Mouse (Mus musculus): ENCODE results near the gene Tnfsf12. TPM values are rescaled to one million over a fixed set of nuclear protein-coding genes. Genes with fewer than 3 reads are reported as not detected.
"Not testable (repeated sequence)": the region's sequence is repeated elsewhere in the genome, so short reads cannot be mapped to it uniquely, and the experiment has no call there.

Gene Tnfsf12
- polyA plus RNA-seq, 1 experiment from 2014 or later, result 140 TPM

DNA sequence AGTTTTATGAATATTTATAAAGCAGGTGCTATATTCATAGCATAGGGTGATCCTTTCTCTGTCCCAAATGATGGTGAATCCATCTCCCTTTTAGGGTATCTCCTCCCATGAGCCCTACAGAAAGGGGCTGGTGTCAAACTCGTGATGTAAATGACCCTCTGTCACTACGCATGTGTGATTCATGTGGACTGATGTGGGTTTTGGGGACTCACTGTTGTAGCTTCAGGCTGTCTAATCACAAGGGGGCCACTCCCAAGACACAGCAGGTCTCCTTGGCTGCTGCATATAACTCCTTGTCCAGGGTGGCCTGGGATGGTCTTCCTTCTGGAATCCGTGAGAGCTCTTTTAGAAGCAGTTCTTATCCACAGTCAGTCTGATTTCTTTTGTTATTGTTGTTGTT is 14.8 kb upstream of the Tnfsf12 start:
- no peak overlapping the region for H3K27ac ChIP-seq
- H3K4me3 ChIP-seq (ENCODE audit: inconsistent target), result no peak overlapping the region
- no peaks in the 10 kb centered on the region for H3K79me2 ChIP-seq (ENCODE audit: inconsistent target)
- H3K36me3 ChIP-seq (ENCODE audit: inconsistent target), result no peaks in the 10 kb centered on the region
- 100% methylated on average over 3 of the region's 3 CpGs for WGBS (ENCODE audit: missing documents)

DNA sequence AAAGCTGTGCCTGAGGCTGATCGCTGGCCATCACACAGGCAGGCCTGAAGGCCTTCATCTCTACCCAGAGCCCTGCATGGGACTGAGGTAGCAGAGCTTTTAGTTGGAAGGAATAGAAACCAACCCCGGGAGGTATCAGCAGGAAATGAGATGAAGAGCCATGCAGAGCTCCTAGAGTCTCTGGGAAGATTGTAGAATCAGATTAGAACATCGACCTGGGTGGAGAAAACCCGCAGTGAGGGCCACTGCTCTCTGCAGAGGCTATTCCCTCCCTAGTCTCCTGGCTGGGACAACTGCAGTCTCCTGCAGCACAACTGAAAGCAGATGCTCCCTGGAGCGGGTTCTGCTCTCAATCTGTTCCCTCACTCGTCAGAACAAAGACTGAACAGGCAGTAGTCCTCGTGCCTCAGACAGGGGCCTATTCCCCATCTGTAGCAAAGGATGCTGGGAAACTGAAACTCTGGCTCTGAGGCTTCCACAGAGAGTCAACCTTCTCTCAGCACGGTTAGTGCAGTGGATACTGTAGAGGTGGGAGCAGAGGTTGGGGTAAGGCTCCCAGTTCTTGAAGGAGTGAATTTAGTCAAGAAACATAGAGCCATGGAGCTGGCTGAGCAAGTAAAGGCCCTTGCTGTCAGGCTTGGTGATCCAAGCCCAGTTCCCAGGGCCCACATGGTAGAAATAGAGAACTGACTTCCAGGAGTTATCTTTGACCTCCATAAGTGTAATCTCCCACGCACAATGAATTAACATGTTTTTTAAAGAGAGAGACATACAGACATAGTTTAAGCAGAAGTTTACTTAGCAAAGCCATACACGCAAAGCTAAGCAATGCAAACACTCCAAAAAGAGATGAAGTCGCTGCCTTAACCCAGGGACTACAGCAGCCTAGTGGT is 14.2 kb upstream of the Tnfsf12 start:
- Histone ChIP-seq H3K27ac (no peak overlapping the region), H3K36me3 (ENCODE audit: inconsistent target) (no peaks in the 10 kb centered on the region), H3K4me3 (ENCODE audit: inconsistent target) (no peak overlapping the region), H3K79me2 (ENCODE audit: inconsistent target) (no peaks in the 10 kb centered on the region)
- WGBS (ENCODE audit: missing documents), result 85% methylated on average over 10 of the region's 11 CpGs

DNA sequence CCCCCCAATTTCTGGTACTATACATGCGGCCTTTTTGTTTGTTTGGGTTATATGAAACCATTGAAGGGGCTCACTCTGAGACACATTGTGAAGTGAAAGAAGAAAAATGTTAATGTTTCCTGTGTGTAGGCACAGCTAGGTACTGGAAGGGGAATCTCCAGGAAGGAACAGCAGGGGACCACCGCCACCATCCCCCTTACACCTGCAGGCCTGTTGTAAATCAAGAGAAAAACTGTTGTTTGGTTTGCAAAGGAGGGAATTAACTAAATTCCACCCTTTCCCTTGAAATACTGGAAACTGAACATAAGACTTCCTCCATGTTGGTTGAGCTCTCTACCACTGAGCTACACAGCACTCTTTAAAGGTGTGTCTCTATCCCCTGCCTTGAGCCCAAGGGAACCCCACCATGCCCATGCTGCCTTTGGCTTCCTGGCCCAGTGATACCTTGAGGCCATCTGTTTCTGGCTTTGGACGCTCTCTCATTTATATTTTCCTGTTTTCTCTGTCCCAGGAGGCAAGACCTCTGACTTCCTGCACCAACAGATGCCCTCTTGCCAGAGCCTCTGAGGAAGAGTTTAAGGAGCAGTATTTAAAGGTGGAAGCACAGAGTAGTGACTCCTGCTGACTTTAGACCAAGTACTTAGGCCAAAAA is 13.1 kb upstream of the Tnfsf12 start:
- no peak overlapping the region for H3K27ac ChIP-seq
- no peaks in the 10 kb centered on the region for H3K36me3 ChIP-seq (ENCODE audit: inconsistent target)
- no peaks in the 10 kb centered on the region for H3K79me2 ChIP-seq (ENCODE audit: inconsistent target)
- no peak overlapping the region for H3K4me3 ChIP-seq (ENCODE audit: inconsistent target)
- 100% methylated on average over 3 of the region's 3 CpGs for WGBS (ENCODE audit: missing documents)

DNA sequence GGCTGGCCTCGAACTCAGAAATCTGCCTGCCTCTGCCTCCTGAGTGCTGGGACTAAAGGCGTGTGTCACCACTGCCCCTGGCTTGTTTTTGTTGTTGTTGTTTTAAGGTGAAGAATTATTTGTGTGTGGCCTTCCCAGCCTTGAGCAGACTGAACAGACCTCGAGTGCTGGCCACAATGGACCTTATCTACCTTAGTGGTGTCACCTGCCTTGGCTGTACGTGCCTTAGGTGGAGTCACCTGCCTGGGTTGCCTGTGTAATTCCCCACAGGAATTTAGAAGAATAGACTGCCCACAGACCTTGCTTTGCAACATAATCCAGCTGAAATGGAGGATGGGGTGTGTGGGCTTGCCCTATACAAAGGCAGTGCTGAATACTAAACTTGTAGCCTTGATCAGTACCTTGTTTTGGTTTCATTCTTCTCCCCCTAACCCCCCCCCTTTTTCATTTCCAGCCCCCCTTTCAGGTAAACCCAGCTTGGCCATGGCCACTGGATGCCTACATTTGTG is 12.3 kb upstream of the Tnfsf12 start:
- 100% methylated on average over 2 of the region's 4 CpGs for WGBS (ENCODE audit: missing documents)
- Histone ChIP-seq H3K36me3 (ENCODE audit: inconsistent target) (no peaks in the 10 kb centered on the region), H3K27ac (no peak overlapping the region), H3K4me3 (ENCODE audit: inconsistent target) (no peak overlapping the region), H3K79me2 (ENCODE audit: inconsistent target) (no peaks in the 10 kb centered on the region)

DNA sequence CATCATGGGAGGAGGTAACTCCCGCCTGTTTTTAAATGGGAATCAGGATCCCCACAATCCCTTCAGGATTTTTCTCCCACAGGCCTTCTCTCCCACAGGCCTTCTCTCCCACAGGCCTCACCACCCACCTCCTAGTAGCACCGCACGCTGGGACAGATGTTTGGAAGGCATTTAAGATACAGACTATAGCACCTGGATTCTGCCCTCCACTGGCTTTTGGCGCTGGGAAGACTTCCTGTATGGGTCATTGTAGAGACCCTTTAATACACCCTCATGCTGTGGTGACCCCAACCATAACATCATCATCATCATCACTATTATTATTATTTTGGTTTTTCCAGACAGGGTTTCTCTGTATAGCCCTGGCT is 11.8 kb upstream of the Tnfsf12 start:
- 100% methylated on average over 4 of the region's 4 CpGs for WGBS (ENCODE audit: missing documents)
- Histone ChIP-seq H3K4me3 (ENCODE audit: inconsistent target) (no peak overlapping the region), H3K36me3 (ENCODE audit: inconsistent target) (no peaks in the 10 kb centered on the region), H3K79me2 (ENCODE audit: inconsistent target) (no peaks in the 10 kb centered on the region), H3K27ac (no peak overlapping the region)

DNA sequence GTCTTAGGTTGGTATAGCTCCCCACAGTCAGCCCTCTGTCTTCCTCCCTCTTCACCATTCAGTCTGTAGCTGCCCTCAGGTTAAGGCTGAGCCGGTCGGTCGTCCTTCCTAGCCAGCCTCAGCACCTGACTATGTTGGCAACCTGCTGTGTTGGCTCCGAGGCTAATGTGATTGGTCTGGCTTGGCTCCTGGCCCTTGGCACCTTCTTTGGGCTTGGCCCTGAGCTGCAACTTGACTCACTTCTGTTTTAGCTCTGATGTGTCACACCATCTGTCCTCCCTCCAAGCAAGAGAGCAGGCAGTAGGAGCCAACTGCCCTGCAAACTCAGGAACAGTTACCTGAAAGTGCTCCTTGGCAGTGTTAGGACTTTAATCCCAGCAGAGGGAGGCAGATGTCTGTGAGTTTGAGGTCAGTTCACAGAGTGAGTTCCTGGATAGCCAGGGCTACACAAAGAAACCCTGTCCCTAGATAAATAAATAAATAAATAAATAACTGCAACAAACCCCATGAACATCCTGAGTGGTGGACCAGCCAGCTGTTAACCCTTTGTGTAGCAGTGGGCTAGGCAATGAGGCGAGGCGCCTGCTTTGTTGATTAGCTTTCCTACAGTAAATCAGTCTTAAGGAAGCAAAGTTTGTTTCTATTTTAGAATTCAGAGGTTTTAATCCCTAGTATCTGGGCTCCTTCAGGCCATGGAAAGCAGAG is 11.3 kb upstream of the Tnfsf12 start:
- Histone ChIP-seq H3K4me3 (ENCODE audit: inconsistent target) (no peak overlapping the region), H3K36me3 (ENCODE audit: inconsistent target) (no peaks in the 10 kb centered on the region), H3K79me2 (ENCODE audit: inconsistent target) (no peaks in the 10 kb centered on the region), H3K27ac (no peak overlapping the region)
- 81% methylated on average over 6 of the region's 6 CpGs for WGBS (ENCODE audit: missing documents)

DNA sequence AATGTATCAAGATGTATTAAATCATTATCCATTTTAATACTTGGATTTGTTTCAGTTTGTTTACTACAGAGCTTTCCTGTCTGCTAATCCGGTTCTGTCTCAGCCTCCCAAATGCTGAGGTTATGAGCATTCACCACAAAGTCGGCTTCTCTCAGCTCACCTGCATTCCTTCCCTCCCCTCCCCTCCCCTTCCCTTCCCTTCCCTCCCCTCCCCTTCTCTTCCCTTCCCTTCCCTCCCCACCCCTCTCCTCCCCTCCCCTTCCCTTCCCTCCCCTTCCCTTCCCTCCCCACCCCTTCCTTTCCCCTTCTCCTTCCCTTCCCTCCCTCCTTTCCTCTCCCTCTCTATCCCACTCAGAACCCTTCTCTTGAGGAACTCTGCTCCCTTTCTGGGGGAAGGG is 9.0 kb upstream of the Tnfsf12 start:
- no CpG with 5 or more reads among the region's 2 CpGs for WGBS (ENCODE audit: missing documents)
- Histone ChIP-seq H3K27ac (no peak overlapping the region), H3K4me3 (ENCODE audit: inconsistent target) (no peak overlapping the region), H3K79me2 (ENCODE audit: inconsistent target) (no peaks in the 10 kb centered on the region), H3K36me3 (ENCODE audit: inconsistent target) (no peaks in the 10 kb centered on the region)

DNA sequence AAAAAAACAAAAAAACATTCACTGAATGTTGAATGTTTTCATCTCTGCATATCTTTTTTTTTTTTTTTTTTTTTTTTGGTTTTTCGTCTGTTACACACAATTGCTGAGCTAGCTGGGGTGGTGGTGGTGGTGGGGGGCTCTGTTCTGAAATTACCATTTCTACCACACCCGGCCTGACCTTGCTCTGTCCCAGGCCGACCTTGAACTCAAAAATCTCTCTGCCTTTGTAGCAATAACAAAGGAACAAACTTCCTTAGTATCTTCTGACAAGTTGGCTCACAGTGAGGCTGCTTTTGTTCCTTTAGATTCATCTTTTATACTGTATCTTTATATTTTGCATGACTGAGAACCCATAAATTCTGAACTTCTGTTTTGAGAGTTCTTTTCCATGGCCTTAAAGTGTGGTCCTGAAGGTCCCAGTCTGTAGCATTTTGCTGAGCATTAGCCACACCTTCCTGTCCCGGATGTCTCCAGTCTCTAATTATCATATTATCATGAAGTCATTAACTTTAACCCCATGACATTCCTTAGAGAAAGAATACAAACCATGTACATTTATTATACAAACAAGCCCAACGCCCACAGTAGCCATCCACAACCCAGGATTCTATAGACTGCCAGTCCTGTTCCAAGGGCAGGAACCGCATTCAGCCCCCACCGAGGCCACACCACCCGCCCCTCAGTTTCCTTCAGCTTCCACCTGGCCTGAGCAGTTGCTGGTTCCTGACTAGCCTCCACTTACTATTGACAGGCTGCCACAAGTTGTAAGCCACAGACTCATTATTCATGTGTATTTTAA is 8.4 kb upstream of the Tnfsf12 start:
- Histone ChIP-seq H3K79me2 (ENCODE audit: inconsistent target) (no peaks in the 10 kb centered on the region), H3K36me3 (ENCODE audit: inconsistent target) (no peaks in the 10 kb centered on the region), H3K27ac (no peak overlapping the region), H3K4me3 (ENCODE audit: inconsistent target) (no peak overlapping the region)
- WGBS (ENCODE audit: missing documents), result 76% methylated on average over 7 of the region's 8 CpGs

DNA sequence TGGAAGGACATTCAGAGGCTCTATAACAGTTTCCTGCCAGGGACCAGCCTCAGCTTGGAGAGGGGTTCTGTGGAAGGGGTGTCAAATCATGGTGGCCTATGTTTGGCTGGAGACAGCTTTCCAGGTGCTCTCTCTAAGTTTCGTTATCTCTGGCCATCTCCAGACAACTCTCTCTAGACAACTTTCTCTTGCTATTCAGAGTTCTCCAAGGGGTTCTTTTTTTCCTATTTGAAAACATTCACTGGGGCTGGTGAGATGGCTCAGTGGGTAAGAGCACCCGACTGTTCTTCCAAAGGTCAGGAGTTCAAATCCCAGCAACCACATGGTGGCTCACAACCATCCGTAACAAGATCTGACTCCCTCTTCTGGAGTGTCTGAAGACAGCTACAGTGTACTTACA is 7.7 kb upstream of the Tnfsf12 start:
- not testable (repeated sequence) for H3K4me3 ChIP-seq (ENCODE audit: inconsistent target); H3K27ac ChIP-seq; H3K79me2 ChIP-seq (ENCODE audit: inconsistent target); H3K36me3 ChIP-seq (ENCODE audit: inconsistent target)
- WGBS (ENCODE audit: missing documents), result 80% methylated on average over 2 of the region's 3 CpGs

DNA sequence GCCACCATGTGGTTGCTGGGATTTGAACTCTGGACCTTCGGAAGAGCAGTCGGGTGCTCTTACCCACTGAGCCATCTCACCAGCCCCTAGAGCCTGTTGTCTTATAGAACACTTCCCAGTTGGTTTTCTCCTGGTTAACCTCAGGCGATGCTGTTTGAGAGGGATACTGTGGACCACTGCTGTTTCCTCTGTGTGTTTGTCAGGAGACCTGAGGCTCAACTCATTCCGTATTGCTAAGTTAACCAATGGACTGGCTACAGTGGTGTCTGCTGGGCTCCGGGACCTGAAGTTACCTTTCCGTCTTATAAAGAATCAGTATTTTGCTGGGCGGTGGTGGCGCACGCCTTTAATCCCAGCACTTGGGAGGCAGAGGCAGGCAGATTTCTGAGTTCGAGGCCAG is 7.2 kb upstream of the Tnfsf12 start:
- H3K36me3 ChIP-seq (ENCODE audit: inconsistent target); H3K4me3 ChIP-seq (ENCODE audit: inconsistent target); H3K27ac ChIP-seq; H3K79me2 ChIP-seq (ENCODE audit: inconsistent target): not testable (repeated sequence)
- WGBS (ENCODE audit: missing documents), result 91% methylated on average over 4 of the region's 10 CpGs

DNA sequence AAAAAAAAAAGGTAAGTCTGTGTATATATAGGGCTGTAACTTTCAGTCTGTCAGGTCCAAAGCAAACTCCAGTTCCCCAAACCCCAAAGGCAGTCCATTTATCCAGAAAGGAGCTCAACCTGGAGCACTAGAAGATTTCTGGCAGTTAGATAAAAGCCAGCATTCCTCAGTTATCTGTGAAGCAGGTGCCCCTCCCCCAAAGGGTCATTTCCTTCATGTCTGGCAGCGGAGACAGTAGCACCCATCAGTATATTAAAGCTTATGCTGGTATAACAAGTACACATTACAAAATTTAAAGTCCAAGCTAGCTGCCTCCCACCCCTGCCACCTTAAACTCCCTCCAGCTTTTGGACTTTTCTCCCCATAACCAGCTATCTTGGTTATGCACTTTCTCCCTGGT is 3.9 kb upstream of the Tnfsf12 start:
- H3K79me2 ChIP-seq (ENCODE audit: inconsistent target), result peaks cover 9% of the 10 kb centered on the region
- 100% methylated on average over 1 of the region's 1 CpGs for WGBS (ENCODE audit: missing documents)
- H3K27ac ChIP-seq, result no peak overlapping the region
- H3K36me3 ChIP-seq (ENCODE audit: inconsistent target), result no peaks in the 10 kb centered on the region
- H3K4me3 ChIP-seq (ENCODE audit: inconsistent target), result no peak overlapping the region

DNA sequence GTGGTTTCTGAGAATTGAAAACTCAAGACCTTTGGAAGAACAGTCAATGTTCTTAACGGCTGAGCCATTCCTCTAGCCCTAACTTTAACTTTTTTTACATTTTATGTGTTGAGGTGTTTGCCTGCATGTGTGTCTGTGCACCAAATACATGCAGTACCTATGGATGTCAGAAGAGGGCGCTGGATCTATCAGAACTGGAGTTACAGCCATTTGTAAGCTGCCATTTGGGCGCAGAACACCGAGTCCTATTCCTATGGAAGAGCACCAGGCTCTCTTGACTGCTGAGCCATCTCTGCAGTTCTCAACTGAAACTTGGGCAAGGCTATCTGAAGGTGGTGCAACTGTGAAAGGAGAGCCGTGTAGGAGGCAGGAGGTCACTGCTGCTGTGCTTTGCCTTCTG is 2.9 kb upstream of the Tnfsf12 start:
- Histone ChIP-seq H3K36me3 (ENCODE audit: inconsistent target) (no peaks in the 10 kb centered on the region), H3K27ac (no peak overlapping the region), H3K4me3 (ENCODE audit: inconsistent target) (no peak overlapping the region), H3K79me2 (ENCODE audit: inconsistent target) (peaks cover 19% of the 10 kb centered on the region)
- WGBS (ENCODE audit: missing documents), result 84% methylated on average over 5 of the region's 5 CpGs

DNA sequence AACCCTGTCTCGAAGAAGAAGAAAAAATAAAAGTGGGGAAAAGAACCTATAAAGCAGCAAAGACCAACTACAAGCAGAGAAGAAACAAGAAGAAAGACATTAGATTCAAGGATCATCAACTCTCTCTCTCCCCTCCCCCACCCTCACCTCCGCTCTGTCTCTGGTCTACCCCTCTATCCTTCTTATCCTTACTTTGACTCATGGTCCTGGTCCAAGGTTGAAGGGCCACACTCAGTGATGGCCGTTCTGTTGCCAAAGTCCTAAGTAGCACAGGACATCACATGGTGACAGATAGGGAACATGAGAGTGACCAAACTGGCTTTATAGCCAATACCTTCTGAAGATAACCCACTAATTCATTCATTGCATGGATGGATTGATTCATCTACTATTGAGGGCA is 1.7 kb upstream of the Tnfsf12 start:
- Histone ChIP-seq H3K36me3 (ENCODE audit: inconsistent target) (no peaks in the 10 kb centered on the region), H3K4me3 (ENCODE audit: inconsistent target) (no peak overlapping the region), H3K79me2 (ENCODE audit: inconsistent target) (peaks cover 29% of the 10 kb centered on the region), H3K27ac (no peak overlapping the region)
- 92% methylated on average over 3 of the region's 3 CpGs for WGBS (ENCODE audit: missing documents)

DNA sequence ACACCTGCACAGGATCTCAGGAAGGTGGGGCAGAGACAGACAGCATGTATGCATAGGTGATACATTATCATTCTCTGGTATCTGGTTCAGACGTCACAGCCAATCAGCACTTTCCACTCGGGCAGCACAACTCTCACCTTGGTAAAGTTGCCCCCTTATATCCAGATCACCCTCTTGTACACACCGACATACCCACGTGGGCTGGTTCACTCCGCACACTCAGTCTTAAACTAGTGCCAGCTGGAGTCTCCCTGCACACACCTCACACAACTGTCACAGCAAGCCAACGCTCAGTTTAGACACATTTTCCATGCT is 646 bp downstream of the Tnfsf12 start:
- WGBS (ENCODE audit: missing documents), result 78% methylated on average over 6 of the region's 6 CpGs

More for the DNA sequence above, 646 bp downstream of the Tnfsf12 start:
- peak overlapping the region; percentile 96 for H3K27ac ChIP-seq
- H3K4me3 ChIP-seq (ENCODE audit: inconsistent target), result peak overlapping the region; percentile 74
- peaks cover 43% of the 10 kb centered on the region for H3K79me2 ChIP-seq (ENCODE audit: inconsistent target)
- no peaks in the 10 kb centered on the region for H3K36me3 ChIP-seq (ENCODE audit: inconsistent target)
